Mouse (Mus musculus) v-Abl transformed pro-B cells (cell line): ENCODE measurements around the gene Slc9a9.
"Not testable (repeated sequence)": the region's sequence is repeated elsewhere in the genome, so short reads cannot be mapped to it uniquely, and the experiment has no call there.

Source experiments
- in situ Hi-C, 2 experiments: fragments of 400-800 bp; cut with MboI; formaldehyde crosslinking; loops; one replicate each; pipeline ENCODE4 v1.15.1; 2025; ENCODE audit not compliant: unreplicated experiment in 2 of 2

Gene Slc9a9

GRCm38 (mm10) chr9:94669791-94670577 lies at the start of gene Slc9a9:
Gene Slc9a9 (plus strand): TSS chr9:94669909.
- in situ Hi-C loops = no loop called here

GRCm38 (mm10) chr9:94620342-94620741 lies 49.4 kb upstream of the Slc9a9 start:
- in situ Hi-C loops = loop anchor here (25.0 kb wide), 4 partner anchors 833 to 1758 kb away; no protein-coding TSS in a partner anchor

- in situ Hi-C loops = loop anchor here (25.0 kb wide), 4 partner anchors 834 to 1759 kb away; no protein-coding TSS in a partner anchor
Observed at GRCm38 (mm10) chr9:94620846-94621245, 48.9 kb upstream of the Slc9a9 start.

- in situ Hi-C loops = loop anchor here (25.0 kb wide), 4 partner anchors 835 to 1760 kb away; no protein-coding TSS in a partner anchor
Observed at GRCm38 (mm10) chr9:94621902-94622301, 47.8 kb upstream of the Slc9a9 start.

- in situ Hi-C loops = no loop called here
Observed at GRCm38 (mm10) chr9:94626737-94627136, 43.0 kb upstream of the Slc9a9 start.

GRCm38 (mm10) chr9:94628948-94629347 lies 40.8 kb upstream of the Slc9a9 start:
- in situ Hi-C loops = no loop called here

GRCm38 (mm10) chr9:94634275-94634674 lies 35.4 kb upstream of the Slc9a9 start:
- in situ Hi-C loops = not testable (repeated sequence)

GRCm38 (mm10) chr9:94645631-94646030 lies 24.1 kb upstream of the Slc9a9 start:
- in situ Hi-C loops = no loop called here

GRCm38 (mm10) chr9:94647425-94647824 lies 22.3 kb upstream of the Slc9a9 start:
- in situ Hi-C loops = no loop called here

GRCm38 (mm10) chr9:94649991-94650390 lies 19.7 kb upstream of the Slc9a9 start:
- in situ Hi-C loops = no loop called here

GRCm38 (mm10) chr9:94653198-94653597 lies 16.5 kb upstream of the Slc9a9 start:
- in situ Hi-C loops = no loop called here

- in situ Hi-C loops = no loop called here
Observed at GRCm38 (mm10) chr9:94653827-94654226, 15.9 kb upstream of the Slc9a9 start.

GRCm38 (mm10) chr9:94656265-94656664 lies 13.4 kb upstream of the Slc9a9 start:
- in situ Hi-C loops = no loop called here

GRCm38 (mm10) chr9:94659401-94660152 lies 10.1 kb upstream of the Slc9a9 start:
- in situ Hi-C loops = no loop called here

GRCm38 (mm10) chr9:94661768-94662167 lies 7.9 kb upstream of the Slc9a9 start:
- in situ Hi-C loops = no loop called here

- in situ Hi-C loops = no loop called here
Observed at GRCm38 (mm10) chr9:94665248-94665647, 4.5 kb upstream of the Slc9a9 start.

- in situ Hi-C loops = no loop called here
Observed at GRCm38 (mm10) chr9:94668589-94668988, 1.1 kb upstream of the Slc9a9 start.

- in situ Hi-C loops = no loop called here
Observed at GRCm38 (mm10) chr9:94670704-94671103, 995 bp downstream of the Slc9a9 start.

GRCm38 (mm10) chr9:94674704-94675103 lies 5.0 kb downstream of the Slc9a9 start:
- in situ Hi-C loops = no loop called here

- in situ Hi-C loops = no loop called here
Observed at GRCm38 (mm10) chr9:94678021-94678655, 8.4 kb downstream of the Slc9a9 start.

GRCm38 (mm10) chr9:94680468-94681094 lies 10.9 kb downstream of the Slc9a9 start:
- in situ Hi-C loops = no loop called here
